Mouse (Mus musculus) left cerebral cortex, adult 2 months (tissue): ENCODE measurements around the gene Tnip1. TPM values are rescaled to one million over a fixed set of nuclear protein-coding genes. Genes with fewer than 3 reads are reported as not detected.

ENCODE experiments used
- DNase-seq, 2 experiments: peaks; one replicate each; pipeline ENCODE4 v3.0.0; 2021 to 2022; ENCODE audit warnings: low spot score in 2 of 2, mixed read lengths in 1 of 2; ENCODE audit errors: extremely low spot score in 1 of 2
- H3K27ac ChIP-seq: fragments of 200-600 bp; 2 replicates; pipeline ENCODE4 v1.8.1; 2022
- H3K4me3 ChIP-seq: fragments of 200-600 bp; 2 replicates; pipeline ENCODE4 v1.8.1; 2022
- CTCF ChIP-seq: fragments of 200-600 bp; IDR thresholded peaks from 2 replicates; pipeline ENCODE4 v1.8.1; 2022; ENCODE audit warnings: antibody characterized with exemption, mild to moderate bottlenecking, moderate library complexity
- intact Hi-C: fragments of 180-260 bp; cut with DNase I; formaldehyde crosslinking; loops from one replicate; pipeline ENCODE4 v1.15.1; 2025
- total RNA-seq, 2 experiments: library from RNA; stranded (reverse); gene quantifications; 2 replicates each; pipeline ENCODE4 v1.2.3; 2021

Gene Tnip1
- total RNA-seq, 2 experiments from 2014 or later, result 38.3 to 38.4 TPM

DNA sequence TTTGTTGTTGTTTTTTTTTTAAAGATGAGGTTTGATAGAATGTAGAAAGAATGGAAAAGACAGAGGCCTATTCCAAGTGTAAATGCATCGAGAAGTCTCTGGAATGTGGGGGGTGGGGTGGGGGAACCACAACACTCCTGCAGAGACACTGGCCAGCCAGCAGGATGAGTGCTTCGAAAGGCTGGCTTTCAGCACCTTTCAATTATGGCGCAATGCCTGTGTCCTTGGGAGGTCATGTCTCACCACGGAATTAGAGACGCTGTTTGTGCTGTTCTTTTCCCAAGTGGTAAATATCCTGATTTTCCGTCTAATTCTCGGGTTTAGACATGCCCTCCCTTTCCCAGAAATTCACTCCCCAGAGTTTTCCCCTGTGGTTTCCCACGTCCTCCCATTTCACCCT is 80.0 kb downstream of the Tnip1 start:
- intact Hi-C loops, result loop anchor here (10.0 kb wide), 3 partner anchors 192 to 562 kb away; partner anchors contain the start of gene Ccdc69
- Histone ChIP-seq H3K4me3 (no peak overlapping the region), H3K27ac (no peak overlapping the region)
- no peak; the same call in 1 of the 2 replicates for TF ChIP-seq CTCF
- no peak for DNase-seq

DNA sequence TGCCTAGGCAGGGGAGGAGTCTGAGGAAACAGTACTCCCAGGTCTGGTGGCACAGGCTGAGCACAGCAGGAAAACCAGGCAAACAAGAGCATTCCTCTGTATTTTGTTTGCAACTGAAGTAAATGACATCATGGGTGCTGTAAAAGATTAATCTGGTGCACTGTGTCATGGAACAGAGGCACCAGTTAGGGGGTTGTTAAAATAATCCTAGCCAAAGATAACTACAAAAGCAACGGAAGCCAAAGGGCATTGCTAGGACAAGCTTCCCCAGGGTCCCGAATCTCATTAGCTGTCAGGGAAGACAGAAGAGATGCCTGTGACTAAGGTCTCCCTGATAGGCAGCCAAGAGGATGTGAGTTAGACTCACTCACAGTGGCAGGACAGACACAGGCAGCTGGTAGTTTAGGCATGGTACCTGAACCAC is 81.7 kb downstream of the Tnip1 start:
- intact Hi-C loops, result loop anchor here (10.0 kb wide), 3 partner anchors 194 to 564 kb away; partner anchors contain the start of gene Ccdc69
- Histone ChIP-seq H3K4me3 (no peak overlapping the region), H3K27ac (no peak overlapping the region)
- no peak for TF ChIP-seq CTCF
- DNase-seq, result no peak

DNA sequence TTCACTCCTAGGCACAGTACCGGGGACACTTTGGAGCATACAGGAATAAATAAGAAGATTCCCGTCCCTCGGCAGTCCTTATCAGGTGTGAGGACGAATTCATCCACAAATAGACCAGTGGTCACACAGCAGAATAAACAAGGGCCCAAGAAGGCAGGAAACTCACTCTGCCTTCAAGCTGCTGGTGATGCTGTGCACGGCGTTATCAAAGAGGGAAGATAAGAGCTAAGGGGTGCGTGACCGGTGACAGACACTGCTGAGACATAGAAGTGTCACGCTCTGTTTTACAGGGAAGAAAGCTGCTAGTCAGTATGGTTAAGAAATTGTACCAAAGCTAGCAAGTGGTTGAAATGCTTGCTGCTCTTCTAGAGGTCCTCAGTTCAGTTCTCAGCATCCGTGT is 82.8 kb downstream of the Tnip1 start:
- H3K4me3 ChIP-seq, result no peak overlapping the region
- intact Hi-C loops, result loop anchor here (1.0 to 10.0 kb wide), 5 partner anchors 47 to 565 kb away; partner anchors contain the start of gene Ccdc69
- DNase-seq, result no peak
- no peak overlapping the region for H3K27ac ChIP-seq
- TF ChIP-seq CTCF, result no peak

DNA sequence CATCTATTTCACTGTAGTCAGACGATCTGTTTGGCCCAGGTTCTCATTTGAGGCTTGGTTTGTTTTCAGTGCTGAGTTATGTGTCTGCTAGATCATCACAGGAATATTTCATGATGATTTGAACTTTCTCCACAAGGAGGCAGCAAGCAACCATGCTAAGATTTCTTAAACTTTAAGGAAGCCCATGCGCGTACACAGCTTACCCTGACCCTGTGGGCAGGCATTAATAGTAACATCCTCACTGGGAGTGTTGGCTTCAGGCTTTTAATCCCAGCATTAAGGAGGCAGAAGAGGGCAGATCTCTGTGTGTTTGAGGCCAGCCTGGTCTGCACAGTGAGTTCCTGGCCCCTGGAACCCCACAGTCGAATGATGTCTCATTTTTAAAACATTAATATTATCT is 83.3 kb downstream of the Tnip1 start:
- intact Hi-C loops, result loop anchor here (1.0 kb wide), 2 partner anchors 48 to 105 kb away; no protein-coding TSS in a partner anchor
- H3K27ac ChIP-seq, result no peak overlapping the region
- peak in 1 of 2 experiments; percentile 44 for DNase-seq
- TF ChIP-seq CTCF, result peak; percentile 76
- no peak overlapping the region for H3K4me3 ChIP-seq

DNA sequence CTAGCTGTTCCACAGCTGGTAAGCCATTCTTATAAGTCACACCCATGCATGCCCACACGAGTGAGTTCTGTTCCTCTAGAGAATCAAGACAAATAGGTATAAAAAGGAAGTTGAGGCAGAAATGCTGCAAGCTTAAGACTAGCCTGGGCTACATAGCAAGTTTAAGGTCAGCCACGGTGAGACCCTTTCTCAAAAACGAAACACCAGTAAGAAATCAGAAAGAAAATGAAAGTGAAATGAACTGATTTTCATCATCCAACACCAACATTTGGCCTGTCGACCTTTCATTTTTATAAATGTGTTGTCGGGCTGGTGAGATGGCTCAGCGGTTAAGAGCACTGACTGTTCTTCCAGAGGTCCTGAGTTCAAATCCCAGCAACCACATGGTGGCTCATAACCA is 83.8 kb downstream of the Tnip1 start:
- no peak for TF ChIP-seq CTCF
- H3K27ac ChIP-seq, result no peak overlapping the region
- DNase-seq, result no peak
- intact Hi-C loops, result loop anchor here (1.0 kb wide), 2 partner anchors 48 to 105 kb away; no protein-coding TSS in a partner anchor
- no peak overlapping the region for H3K4me3 ChIP-seq

DNA sequence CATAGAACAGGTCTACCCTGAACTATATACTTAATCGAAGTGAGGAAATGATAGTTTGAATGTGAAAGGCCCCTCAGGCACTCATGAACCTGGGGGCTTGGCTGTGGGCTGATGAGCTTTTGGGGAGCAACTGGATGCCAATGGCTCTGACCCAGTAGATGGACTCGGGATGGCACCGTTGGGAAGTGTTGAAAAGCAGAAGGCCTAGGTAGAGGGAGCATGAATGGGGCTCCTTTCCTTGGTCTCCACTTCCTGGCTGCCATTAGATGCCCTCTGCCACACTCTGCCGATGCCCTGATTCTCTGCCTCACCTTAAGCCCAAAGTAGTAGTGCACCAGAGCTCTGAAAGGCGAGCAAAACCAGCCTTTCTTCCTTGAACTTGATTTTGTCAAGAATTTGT is 86.7 kb downstream of the Tnip1 start:
- no peak overlapping the region for H3K27ac ChIP-seq
- H3K4me3 ChIP-seq, result no peak overlapping the region
- TF ChIP-seq CTCF, result no peak
- intact Hi-C loops, result no loop called here
- no peak for DNase-seq

DNA sequence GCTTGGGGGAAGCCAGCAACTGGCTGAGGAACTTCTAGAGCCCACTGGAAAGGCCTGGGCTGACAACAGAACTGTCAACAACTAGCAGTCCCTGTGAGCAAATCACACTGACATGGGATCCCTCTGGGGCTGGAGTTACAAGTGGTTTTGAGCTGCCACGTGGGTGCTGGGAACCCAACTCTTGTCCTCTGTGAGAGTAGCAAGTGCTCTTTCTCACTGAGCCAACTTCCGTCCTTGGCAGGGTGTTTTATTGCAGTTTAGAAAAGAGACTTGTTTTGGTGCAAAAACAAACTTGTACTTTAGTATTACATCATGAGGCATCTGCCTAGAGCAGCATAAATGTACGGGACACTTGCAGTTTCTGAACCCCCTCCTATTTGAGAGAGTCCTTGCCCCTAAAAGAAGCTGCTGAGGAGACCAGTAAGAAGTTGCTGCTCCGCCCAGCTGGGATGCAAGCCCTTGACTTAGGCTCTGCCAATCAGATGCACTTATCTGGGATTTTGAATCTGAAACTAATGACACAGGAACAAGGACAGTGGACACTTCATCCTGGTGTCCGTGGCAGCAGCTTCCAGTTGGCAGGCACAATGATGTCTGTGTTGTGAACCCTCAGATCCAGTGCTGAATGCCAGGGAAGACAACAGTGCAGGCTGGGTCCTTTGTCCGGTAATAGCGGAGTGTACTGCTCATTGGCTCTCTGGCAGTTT is 90.7 kb downstream of the Tnip1 start:
- no peak for TF ChIP-seq CTCF
- no peak for DNase-seq
- no peak overlapping the region for H3K4me3 ChIP-seq
- intact Hi-C loops, result no loop called here
- peak overlapping the region; percentile 8; the same call in 1 of the 2 replicates for H3K27ac ChIP-seq

DNA sequence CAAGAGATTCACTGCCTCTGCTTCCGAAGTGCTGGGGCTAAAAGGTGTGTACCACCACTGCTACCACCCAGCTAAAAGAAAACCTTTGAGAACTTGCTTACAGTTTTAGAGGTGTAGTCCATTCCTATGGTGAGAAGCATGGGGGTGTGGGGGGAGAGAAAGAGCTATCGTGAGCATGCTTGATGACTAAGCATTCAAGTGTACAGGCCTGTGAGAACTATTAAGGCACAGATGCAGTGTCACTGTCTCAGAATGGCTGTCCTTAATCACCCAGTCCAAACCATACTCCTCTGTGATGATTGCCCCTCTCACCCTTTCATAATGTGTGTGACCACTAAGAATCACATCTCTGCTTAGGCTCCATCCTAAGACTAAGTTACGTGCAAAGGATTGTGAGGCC is 93.4 kb downstream of the Tnip1 start:
- DNase-seq, result no peak
- no peak for TF ChIP-seq CTCF
- intact Hi-C loops, result loop anchor here (10.0 kb wide), 1 partner anchor 345 kb away; the partner anchor contains the start of gene Rapgef6
- no peak overlapping the region for H3K27ac ChIP-seq
- no peak overlapping the region for H3K4me3 ChIP-seq

DNA sequence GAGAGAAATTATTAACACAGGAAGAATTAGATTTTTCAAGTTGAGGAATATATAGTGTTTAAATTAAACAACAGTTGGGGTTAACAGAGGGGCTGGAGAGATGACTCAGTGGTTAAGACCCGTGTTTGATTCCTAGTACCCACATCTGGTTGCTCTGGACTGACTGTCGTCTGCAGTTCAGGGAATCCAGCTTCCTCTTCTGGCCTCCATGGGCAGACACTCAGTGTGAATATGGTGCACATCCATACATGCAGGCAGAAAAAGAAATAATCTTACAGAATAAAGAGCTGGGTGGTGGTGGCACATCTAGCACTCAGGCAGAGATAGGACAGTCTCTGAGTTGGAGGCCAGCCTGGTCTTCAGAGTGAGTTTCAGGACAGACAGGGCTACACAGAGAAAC is 94.3 kb downstream of the Tnip1 start:
- intact Hi-C loops, result loop anchor here (10.0 kb wide), 1 partner anchor 344 kb away; the partner anchor contains the start of gene Rapgef6
- H3K27ac ChIP-seq, result no peak overlapping the region
- no peak for TF ChIP-seq CTCF
- DNase-seq, result no peak
- H3K4me3 ChIP-seq, result no peak overlapping the region

DNA sequence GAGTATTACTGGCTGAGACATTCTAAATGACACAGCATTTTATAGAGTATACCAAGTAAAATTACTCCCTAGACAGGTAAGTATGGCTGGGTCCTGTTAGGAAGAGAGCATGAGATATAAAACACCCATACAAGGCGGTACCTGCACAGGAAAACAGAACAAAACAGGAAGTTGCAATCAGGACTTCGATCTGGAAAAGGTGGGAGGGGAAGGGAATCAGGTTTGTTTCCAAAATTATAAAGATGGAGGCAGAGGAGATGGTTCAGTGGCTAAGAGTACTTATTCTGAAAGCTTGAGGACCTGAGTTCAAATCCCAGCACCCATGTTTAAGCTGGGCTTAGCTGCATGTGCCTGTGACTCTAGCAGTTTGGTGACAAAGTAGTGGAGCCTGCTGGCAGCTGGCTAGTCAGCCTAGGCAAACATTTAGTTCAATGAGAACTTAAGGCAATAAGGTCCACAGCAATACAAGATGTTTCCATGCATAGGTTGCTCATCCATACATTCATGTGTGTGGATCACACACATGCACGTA is 94.7 kb downstream of the Tnip1 start:
- H3K27ac ChIP-seq, result no peak overlapping the region
- intact Hi-C loops, result loop anchor here (10.0 kb wide), 1 partner anchor 343 kb away; the partner anchor contains the start of gene Rapgef6
- TF ChIP-seq CTCF, result no peak
- H3K4me3 ChIP-seq, result no peak overlapping the region; the same call in 1 of the 2 replicates
- DNase-seq, result no peak

DNA sequence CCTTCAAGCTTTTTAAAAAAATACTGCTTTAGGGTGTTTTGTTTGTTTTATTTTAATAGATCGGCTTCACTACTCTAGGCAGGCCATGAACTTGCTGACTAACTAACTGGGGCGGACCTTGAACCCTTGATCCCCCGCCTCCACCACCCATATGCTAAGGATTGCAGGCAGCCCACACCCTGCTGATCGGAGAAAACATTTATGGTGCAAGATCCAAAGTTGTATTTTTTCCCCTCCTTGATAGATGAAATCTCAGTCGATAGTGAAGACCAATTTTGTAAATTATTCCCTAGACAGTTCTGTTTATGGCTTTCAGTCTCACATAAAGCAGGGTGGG is 95.7 kb downstream of the Tnip1 start:
- TF ChIP-seq CTCF, result no peak
- Histone ChIP-seq H3K4me3 (peak overlapping the region; percentile 95), H3K27ac (peak overlapping the region; percentile 98)
- no peak for DNase-seq
- intact Hi-C loops, result loop anchor here (10.0 kb wide), 1 partner anchor 342 kb away; the partner anchor contains the start of gene Rapgef6
